Comparison of ENCODE assay signal across 12 mouse cellular contexts in genomic region chr16:21996402-21996801, GRCm38 (mm10). TPM values are rescaled to one million over a fixed set of nuclear protein-coding genes. Genes with fewer than 3 reads are reported as not detected.
A peak's percentile ranks its signal among the peaks of the same experiment; 100 is the strongest.
DNase-seq lines count a peak whose midpoint lies in the region; ATAC-seq lines count a peak whose summit lies in the region.
"Had no signal": no experiment of that assay in that cellular context is flagged by ENCODE, and none has a peak within 500 bp of the region (broad histone marks: within the 10 kb centered on the region; RNA-seq: fewer than 3 reads in every experiment).

No protein-coding gene starts in this region.

- peaks cover 39% of the 10 kb centered on the region for H3K4me1 ChIP-seq in liver, embryonic 12.5 days
- peaks cover 5% of the 10 kb centered on the region for H3K4me1 ChIP-seq in neural tube, embryonic 15.5 days

- H3K4me3 ChIP-seq in liver, embryonic 12.5 days = peak overlapping the region; percentile 28; the same call in 1 of the 2 replicates
- no peak overlapping the region for H3K4me3 ChIP-seq in neural tube, embryonic 15.5 days (replicated peaks)
- H3K4me3 ChIP-seq: forebrain, embryonic 10.5 days; heart, embryonic 15.5 days had no signal

- peak overlapping the region; percentile 92 for H3K27ac ChIP-seq in liver, embryonic 12.5 days
- no peak overlapping the region for H3K27ac ChIP-seq in neural tube, embryonic 15.5 days (replicated peaks)
- H3K27ac ChIP-seq: forebrain, embryonic 10.5 days; heart, embryonic 15.5 days had no signal

- H3K4me2 ChIP-seq in liver, embryonic 12.5 days = peak overlapping the region; percentile 63
- no peak overlapping the region for H3K4me2 ChIP-seq in neural tube, embryonic 15.5 days
- H3K4me2 ChIP-seq: heart, embryonic 15.5 days had no signal

- H3K9me3 ChIP-seq in liver, embryonic 12.5 days (replicated peaks) = no peaks in the 10 kb centered on the region
- no peaks in the 10 kb centered on the region for H3K9me3 ChIP-seq in neural tube, embryonic 15.5 days (replicated peaks)
- H3K9me3 ChIP-seq: forebrain, embryonic 10.5 days; heart, embryonic 15.5 days had no signal

- H3K36me3 ChIP-seq in liver, embryonic 12.5 days = no peaks in the 10 kb centered on the region
- no peaks in the 10 kb centered on the region for H3K36me3 ChIP-seq in neural tube, embryonic 15.5 days
- H3K36me3 ChIP-seq: forebrain, embryonic 10.5 days; heart, embryonic 15.5 days had no signal

- peak; percentile 24 for DNase-seq in A20 (ENCODE audit: low read depth, low spot score)
- DNase-seq in c-Kit-negative CD71-positive TER-119-positive erythroid progenitor cells, embryonic 14.5 days (ENCODE audit: low read depth, low spot score) = peak; percentile 39
- DNase-seq in lung, postnatal 25 days (ENCODE audit: low spot score) = peak; percentile 51
- DNase-seq in spleen, adult 18-20 months = no peak
- no peak for DNase-seq in cerebellum, postnatal 10 days
- DNase-seq: kidney, postnatal 14 days; right cerebral cortex, postnatal 14 days had no signal

- 22% methylated on average over 4 of the region's 4 CpGs for WGBS in liver, embryonic 12.5 days (ENCODE audit: insufficient replicate concordance)
- 67% methylated on average over 4 of the region's 4 CpGs for WGBS in neural tube, embryonic 15.5 days

- H3K9ac ChIP-seq in liver, embryonic 12.5 days = peak overlapping the region; percentile 64
- no peak overlapping the region for H3K9ac ChIP-seq in neural tube, embryonic 15.5 days (replicated peaks)
- H3K9ac ChIP-seq: heart, embryonic 15.5 days had no signal

- H3K27me3 ChIP-seq in liver, embryonic 12.5 days (replicated peaks) = no peaks in the 10 kb centered on the region
- no peaks in the 10 kb centered on the region for H3K27me3 ChIP-seq in neural tube, embryonic 15.5 days (replicated peaks)
- H3K27me3 ChIP-seq: heart, embryonic 15.5 days had no signal

- ATAC-seq in liver, embryonic 12.5 days = peak; percentile 78
- no peak for ATAC-seq in granulocyte monocyte progenitor cell, adult 5-6 weeks (replicated peaks; ENCODE audit: poor library complexity, severe bottlenecking)
- no peak for ATAC-seq in neural tube, embryonic 15.5 days (ENCODE audit: low FRiP score)

RNA-seq across cellular contexts. Expression of gene Liph, which starts 0.9 kb away (rescaled TPM):
- 1.0 and 1.4 TPM in 2 replicates for polyA plus RNA-seq in liver, embryonic 12.5 days (2016; fragmentation: Nextera tagmentation; extraction: Ambion mirVana)
- 0.53 TPM in 1 of 2 replicates, not detected in the other for total RNA-seq in granulocyte monocyte progenitor cell, adult 5-6 weeks (2014; fragmentation: Nextera tagmentation)
- not detected in 2 replicates for total RNA-seq in granulocyte monocyte progenitor cell, adult 5-6 weeks (2017)
- 0.49 and 1.8 TPM in 2 replicates for polyA plus RNA-seq in neural tube, embryonic 15.5 days (2015; fragmentation: Nextera tagmentation; extraction: Ambion mirVana)

RNA-seq across cellular contexts. Expression of gene Senp2, which starts 12.9 kb away (rescaled TPM):
- polyA plus RNA-seq in liver, embryonic 12.5 days (2016; fragmentation: Nextera tagmentation; extraction: Ambion mirVana) = 55.9 and 59.5 TPM in 2 replicates
- total RNA-seq in granulocyte monocyte progenitor cell, adult 5-6 weeks (2014; fragmentation: Nextera tagmentation) = 37.0 and 40.1 TPM in 2 replicates
- total RNA-seq in granulocyte monocyte progenitor cell, adult 5-6 weeks (2017) = 30.1 and 44.9 TPM in 2 replicates
- 44.8 and 48.3 TPM in 2 replicates for polyA plus RNA-seq in neural tube, embryonic 15.5 days (2015; fragmentation: Nextera tagmentation; extraction: Ambion mirVana)

RNA-seq across cellular contexts. Expression of gene Tmem41a, which starts 49.0 kb away (rescaled TPM):
- 31.7 and 32.8 TPM in 2 replicates for polyA plus RNA-seq in liver, embryonic 12.5 days (2016; fragmentation: Nextera tagmentation; extraction: Ambion mirVana)
- total RNA-seq in granulocyte monocyte progenitor cell, adult 5-6 weeks (2014; fragmentation: Nextera tagmentation) = 22.0 and 24.7 TPM in 2 replicates
- 9.7 and 11.0 TPM in 2 replicates for total RNA-seq in granulocyte monocyte progenitor cell, adult 5-6 weeks (2017)
- 48.7 and 50.1 TPM in 2 replicates for polyA plus RNA-seq in neural tube, embryonic 15.5 days (2015; fragmentation: Nextera tagmentation; extraction: Ambion mirVana)

Comparison
In these comparisons a context has a peak if more than half of its experiments do, and no peak if none do; other contexts are left out.
1. DNase-seq: peak in A20 (single experiment), c-Kit-negative CD71-positive TER-119-positive erythroid progenitor cells, embryonic 14.5 days (single experiment) and lung, postnatal 25 days (single experiment); none in spleen, adult 18-20 months (0 of 2) and cerebellum, postnatal 10 days (0 of 2).